Mouse (Mus musculus) heart, adult 8-10 months (tissue): ENCODE data around the gene Adgrl2. TPM values are rescaled to one million over a fixed set of nuclear protein-coding genes. Genes with fewer than 3 reads are reported as not detected.

ENCODE experiments used
- DNase-seq: peaks from one replicate; pipeline ENCODE4 v3.0.0; 2022; ENCODE audit warnings: low spot score
- total RNA-seq, 4 experiments: library from RNA; stranded (reverse); gene quantifications; 2 replicates each; pipeline ENCODE4 v1.2.4; 2022

Gene Adgrl2
- total RNA-seq, 4 experiments from 2014 or later = 49.7 to 58.2 (median 51.3) TPM

DNA sequence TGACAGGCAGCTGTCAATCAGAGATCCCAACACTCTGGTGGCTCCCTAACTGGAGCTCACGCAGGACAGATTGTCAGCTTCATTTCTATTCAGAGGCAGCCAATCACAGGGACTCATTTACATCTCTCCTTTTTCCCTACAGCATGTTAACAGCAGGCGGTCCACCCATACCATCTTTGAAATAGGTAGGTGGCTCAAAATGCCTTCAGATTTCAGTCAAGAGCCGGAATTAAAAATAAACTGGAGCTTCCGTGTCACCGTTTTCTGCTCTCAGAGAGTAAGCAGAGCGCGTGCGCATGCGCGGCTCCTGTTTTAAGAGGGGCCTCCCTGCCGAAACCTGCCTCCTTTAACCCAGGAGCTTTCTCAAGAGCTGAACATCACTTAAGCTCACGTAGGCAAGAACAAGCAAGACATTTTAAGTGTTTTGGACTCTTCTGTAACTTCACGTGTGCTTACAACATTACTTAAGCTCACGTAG, 67.7 kb downstream of the Adgrl2 start:
- DNase-seq = no peak

DNA sequence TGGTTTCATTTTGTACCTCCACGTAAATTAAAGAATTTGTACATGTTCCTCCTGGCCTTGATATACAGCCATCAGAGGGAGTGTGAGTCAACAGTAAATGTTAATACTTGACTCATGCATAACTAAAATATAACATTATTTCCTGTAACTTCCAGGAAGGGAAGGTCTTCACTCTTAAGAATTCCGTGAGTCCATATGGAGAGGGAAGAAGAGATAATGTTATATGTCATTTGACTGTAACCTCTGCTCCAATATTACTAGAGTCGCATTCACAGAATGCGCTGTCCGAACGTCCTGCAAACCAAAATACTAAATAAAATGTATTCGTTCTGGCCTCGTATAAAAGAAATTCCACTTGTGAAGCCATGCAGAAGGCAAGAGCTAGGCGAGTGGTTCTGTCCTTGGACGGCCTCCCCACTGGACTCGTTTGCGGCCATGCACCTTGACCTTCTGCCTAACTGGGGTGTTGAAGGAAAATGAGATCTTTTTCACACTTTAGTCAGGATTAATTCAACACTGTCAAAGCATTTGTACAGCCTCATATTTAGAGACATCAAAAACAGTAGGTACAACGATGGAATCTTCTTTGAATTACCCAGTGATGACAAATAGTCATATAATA, 68.3 kb downstream of the Adgrl2 start:
- no peak for DNase-seq

- DNase-seq = no peak
Observed at GRCm38 (mm10) chr3:148920881-148921280, 69.5 kb downstream of the Adgrl2 start.

DNA sequence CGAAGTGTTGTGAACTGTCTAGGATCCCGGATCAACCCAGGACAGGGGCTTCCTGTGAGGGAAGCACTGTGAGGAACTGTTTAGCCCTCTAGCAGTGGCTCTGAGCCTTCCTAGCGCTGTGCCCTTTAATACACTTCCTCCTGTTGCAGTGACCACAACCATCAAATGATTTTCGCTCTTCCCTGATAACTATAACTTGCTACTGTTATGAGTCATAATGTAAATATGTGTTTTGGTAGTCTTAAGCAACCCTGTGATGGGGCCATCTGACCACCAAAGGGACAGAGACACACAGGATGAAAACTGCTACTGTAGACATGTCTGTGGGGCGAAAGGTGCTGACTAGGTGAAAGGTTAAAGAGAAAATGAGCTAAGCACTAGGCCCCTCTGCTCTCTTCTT, 71.9 kb downstream of the Adgrl2 start:
- DNase-seq = no peak

- no peak for DNase-seq
Observed at GRCm38 (mm10) chr3:148917837-148918236, 72.5 kb downstream of the Adgrl2 start.

- no peak for DNase-seq
Observed at GRCm38 (mm10) chr3:148916226-148916625, 74.1 kb downstream of the Adgrl2 start.

- DNase-seq = no peak
Observed at GRCm38 (mm10) chr3:148912944-148913684, 77.2 kb downstream of the Adgrl2 start.

DNA sequence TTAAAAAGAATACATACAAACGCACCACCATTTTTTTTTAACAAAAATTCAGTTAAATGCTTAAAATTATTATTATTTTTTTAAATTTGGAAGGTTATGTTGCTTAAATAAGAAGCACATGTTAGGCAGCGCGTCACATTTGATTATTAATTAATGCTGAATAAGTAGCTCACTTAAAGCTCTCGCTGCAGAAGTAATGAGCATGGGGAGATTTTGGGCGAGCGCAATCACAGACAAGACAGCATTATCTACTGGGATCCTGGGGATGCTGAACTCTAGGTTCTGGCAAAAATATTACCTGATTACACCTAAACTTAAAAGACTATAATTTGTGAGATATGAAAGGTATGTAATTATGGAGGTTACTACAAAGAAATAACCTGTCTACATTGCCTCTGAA, 77.8 kb downstream of the Adgrl2 start:
- DNase-seq = no peak

GRCm38 (mm10) chr3:148907873-148908272, 82.5 kb downstream of the Adgrl2 start:
- peak; percentile 41 for DNase-seq

DNA sequence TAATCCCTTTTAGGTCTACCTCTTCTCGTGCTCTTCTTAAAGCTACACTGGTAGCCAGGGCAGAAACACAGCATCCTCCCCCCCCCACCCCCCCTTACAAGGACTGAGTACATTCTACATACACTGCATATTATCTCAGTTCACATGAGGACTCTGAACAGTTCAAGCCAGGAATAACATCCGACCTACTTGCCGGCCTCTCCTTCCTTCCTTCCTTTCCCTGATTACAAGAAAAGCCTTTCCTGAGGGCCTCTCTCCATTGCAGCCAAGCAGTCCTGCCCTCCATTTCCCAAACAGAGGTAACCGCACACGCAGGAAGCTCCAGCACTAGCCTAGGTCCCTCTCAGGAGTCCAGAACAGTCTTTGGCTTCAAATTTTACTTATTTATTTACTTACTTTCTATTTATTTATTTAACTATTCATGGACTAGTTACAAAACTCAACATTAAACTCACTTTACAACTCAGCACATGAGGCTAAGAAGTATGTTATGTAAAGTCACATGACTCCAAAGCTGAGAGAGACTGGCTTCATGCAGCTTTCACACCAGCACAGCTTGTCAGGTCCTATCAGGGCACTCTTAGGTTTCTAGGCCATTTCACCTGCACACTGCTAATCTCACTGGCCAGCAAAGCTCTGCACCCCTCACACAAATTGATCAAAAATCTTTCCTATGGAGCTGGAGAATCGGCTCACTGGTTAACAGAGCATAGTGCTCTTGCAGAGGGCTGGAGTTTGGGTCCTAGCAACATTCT, 83.2 kb downstream of the Adgrl2 start:
- peak; percentile 76 for DNase-seq

DNA sequence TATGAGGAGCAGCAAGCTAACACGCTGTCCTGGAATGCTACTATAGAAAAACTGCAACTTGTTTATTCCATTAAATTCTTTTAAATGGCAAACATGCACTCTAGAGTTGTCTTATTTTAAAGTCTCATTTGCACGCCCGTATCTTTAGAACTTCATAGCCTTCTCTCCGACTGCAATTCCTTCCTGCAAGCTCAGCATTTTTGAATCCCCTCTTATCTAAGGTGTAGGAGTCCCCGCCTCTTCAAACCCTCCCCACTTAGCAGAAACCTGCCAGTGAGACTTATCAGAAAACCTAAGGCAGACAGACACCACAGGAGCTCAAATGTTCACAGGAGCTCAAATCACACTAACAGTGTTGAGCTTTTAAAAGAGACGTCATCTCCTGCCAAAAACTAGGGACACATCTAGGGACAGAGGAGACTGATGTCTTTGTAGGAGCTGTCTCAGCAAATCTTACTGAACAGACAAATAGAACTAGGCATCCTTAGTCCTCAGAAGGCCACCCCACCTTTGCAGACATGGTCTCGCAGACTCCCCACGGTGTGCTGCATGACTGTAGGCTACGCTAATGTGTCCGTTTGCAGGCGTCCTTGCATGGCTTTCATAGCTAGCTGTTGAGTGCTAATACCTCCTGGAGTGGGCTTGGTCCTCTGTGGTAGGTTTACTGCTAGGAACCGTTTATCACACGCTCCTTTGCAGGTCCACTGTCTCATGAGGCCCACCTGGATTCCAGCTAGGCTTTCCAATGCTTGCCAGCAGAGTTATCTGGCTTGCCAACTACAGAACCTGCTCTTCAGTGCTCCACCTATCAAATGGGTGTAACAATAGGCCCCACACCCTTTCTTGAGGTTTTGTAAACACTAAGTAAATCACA, 84.2 kb downstream of the Adgrl2 start:
- DNase-seq = no peak

DNA sequence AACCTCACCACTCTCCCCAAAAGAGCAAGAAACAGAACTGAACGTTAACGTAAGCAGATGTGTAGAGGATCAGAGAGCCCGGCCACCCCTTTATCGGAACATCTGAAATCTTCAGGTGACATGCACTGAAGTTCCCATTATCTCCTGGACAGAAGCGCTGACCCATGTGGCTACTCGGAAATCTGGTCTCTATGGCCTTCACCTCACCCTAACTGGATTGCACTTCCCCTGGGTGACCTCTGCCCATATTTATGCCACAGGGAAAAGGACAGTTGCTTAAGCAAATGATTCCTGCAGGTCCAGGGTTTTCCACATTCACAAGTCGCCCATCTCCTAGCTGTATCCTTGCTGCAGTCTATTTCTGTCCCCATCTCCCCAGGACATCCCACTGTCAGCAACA, 84.9 kb downstream of the Adgrl2 start:
- no peak for DNase-seq

GRCm38 (mm10) chr3:148899857-148900256, 90.5 kb downstream of the Adgrl2 start:
- no peak for DNase-seq

GRCm38 (mm10) chr3:148899416-148899815, 90.9 kb downstream of the Adgrl2 start:
- peak; percentile 38 for DNase-seq

DNA sequence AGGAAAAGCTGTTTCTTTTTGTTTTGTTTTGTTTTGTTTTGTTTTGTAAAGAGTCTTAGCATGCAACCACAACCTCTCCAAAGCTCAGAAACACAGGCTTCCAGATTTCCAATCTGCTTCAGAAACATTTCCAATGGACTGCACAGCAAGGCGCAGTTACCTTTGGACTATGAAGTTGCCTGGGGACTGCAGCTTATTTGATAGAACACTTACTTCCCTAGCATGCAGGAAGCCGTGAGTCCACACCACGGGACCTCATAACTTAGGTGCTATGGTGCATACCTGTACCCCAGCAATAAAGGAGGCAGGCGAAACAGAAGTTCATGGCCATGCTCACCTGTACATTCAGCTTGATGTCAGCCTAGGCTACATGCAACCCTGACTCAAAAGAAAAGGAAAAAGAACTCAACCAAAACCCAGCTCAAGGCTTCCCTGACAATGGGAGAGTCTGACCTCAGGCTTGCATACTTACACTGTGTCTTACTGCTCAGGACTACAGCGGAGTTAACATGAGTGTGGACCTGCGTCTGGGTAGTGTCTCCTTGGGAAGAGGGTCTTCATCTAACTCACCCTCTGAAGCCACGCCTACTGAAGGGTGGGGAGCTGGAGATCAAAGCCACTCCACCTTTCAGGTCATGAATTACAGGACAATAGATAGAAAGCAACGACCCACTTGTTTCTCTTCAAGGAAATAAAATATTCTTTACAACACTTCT, 91.7 kb downstream of the Adgrl2 start:
- no peak for DNase-seq

DNA sequence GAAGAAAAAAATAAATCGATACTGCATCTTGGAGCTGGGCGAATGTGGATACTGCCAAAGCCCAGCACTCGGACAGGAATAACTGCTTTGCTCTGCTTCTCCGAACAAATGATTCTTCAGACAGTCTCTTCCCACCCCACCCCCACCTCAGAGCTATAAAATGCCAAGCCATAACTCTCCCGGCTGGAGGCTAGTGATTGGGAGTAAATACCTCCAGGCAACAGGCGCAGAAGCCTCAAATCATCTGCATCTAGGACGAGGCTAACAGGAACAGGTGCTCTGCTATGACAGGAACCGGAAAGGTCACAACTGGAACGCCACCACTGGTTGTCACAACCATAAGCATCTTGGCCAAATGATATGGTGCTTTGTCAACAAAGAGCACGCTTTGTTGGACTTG, 94.1 kb downstream of the Adgrl2 start:
- DNase-seq = no peak

DNA sequence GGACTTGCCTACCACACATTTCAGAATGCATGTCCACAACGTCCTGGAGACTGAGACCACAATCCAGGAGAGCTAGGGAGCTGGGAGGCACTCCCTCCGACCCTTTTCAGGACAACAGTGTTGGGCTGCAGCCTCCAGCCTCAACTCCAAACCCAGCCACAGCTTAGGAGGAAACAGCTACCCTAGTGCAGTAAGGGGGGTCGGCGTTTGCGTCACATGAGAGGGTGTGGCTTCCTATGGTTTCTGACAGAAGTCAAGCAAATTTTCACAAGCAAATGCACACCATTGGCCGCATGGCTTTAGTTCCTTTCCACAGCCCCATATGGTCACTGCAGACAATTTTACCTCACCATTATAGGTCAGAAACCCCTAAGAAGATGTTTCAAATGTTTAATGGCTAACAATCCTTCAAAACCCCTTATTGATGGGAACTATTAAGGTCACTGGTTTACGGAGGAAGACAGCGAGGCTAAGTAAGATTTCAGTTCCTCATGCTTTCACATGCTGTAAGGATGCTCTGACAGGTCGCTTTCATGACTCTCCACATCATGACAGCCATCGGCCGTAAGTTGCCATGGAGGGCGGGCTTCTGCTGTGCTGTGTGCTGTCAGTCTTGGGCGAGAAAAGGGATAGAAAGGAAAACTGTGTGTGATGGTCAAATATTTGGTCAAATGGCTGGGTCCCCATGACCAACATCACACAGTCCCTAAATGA, 94.8 kb downstream of the Adgrl2 start:
- no peak for DNase-seq

- no peak for DNase-seq
Observed at GRCm38 (mm10) chr3:148894867-148895266, 95.5 kb downstream of the Adgrl2 start.

GRCm38 (mm10) chr3:148887902-148888301, 102.5 kb downstream of the Adgrl2 start:
- peak; percentile 50 for DNase-seq

DNA sequence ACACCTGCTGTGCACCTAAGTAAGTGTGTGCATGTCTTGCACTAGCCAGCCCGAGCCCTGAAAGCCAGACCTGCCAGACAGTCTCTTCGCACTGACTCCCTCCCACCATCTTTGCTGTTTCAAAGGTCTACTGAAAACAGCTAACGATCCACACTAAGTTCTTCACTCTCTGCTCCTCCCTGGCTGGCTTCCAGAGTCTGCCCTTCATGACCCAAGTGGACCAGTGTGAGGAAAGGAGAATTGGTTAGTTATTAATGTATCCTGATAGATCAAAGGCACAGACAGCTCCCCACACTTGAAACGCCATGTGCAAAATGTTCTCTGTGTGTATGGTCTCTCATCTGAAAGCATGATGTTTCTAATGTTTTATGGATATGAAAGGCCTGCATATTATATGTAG, 103.4 kb downstream of the Adgrl2 start:
- DNase-seq = no peak
